Mouse (Mus musculus): ENCODE measurements around the gene Mcmbp.

DNA sequence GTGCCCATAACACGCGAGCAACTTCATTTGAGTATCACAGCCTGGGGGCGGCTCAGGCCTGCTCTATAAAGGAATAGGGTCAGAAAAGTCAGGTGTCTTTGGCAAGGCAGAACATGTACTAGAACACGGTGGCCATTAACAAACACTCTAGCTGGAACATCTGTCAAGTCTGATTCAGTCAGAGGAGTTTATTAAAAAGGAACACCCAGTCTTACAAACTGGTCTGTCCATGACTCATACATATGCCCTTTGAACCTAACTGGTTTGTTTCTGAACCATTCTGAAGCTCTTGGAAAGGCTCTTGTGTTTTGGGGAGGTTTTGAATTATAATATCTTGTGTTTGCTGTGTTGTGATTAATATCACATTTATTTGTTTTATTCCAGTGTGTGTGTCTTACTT is 49.8 kb upstream of the Mcmbp start:
- TF ChIP-seq CTCF (IDR thresholded peaks at IDR 0.05; ENCODE audit: low read depth, low read length) = no peak
- no peak for TF ChIP-seq GATA1 (IDR thresholded peaks at IDR 0.05; ENCODE audit: borderline replicate concordance, low read length)
